Mouse (Mus musculus) hindbrain, embryonic 11.5 days (tissue): ENCODE results near the gene Cblb. TPM values are rescaled to one million over a fixed set of nuclear protein-coding genes. Genes with fewer than 3 reads are reported as not detected.

Source experiments
- ATAC-seq: fragments of 200-750 bp; cut with Nextera tagmentation; 2 replicates; pipeline ENCODE4 v1.8.0; 2017; ENCODE audit warnings: mild to moderate bottlenecking, moderate TSS enrichment, moderate library complexity; ENCODE audit not compliant: low FRiP score
- DNase-seq: peaks from one replicate; pipeline ENCODE4 v3.0.0-alpha.2; 2015; ENCODE audit warnings: low spot score
- H3K27ac ChIP-seq: fragments of 300-500 bp; sonication (generic); 2 replicates; pipeline ENCODE4 v1.5.1; 2014; ENCODE audit warnings: mild to moderate bottlenecking, low read depth, low read length
- H3K27me3 ChIP-seq: fragments of 300-500 bp; sonication (generic); 2 replicates; pipeline ENCODE4 v1.6.1; 2014; ENCODE audit warnings: mild to moderate bottlenecking, low read length, moderate library complexity, mixed read lengths; ENCODE audit not compliant: control insufficient read depth, insufficient read depth
- H3K36me3 ChIP-seq: fragments of 300-500 bp; sonication (generic); 2 replicates; pipeline ENCODE4 v1.6.1; 2014; ENCODE audit warnings: mild to moderate bottlenecking, low read length, moderate library complexity, mixed read lengths; ENCODE audit not compliant: control insufficient read depth, insufficient read depth
- H3K4me1 ChIP-seq: fragments of 300-500 bp; sonication (generic); replicated peaks from 2 replicates; pipeline ENCODE4 v1.6.1; 2014; ENCODE audit warnings: low read length, mixed read lengths; ENCODE audit not compliant: control insufficient read depth, insufficient read depth
- H3K4me2 ChIP-seq: fragments of 300-500 bp; sonication (generic); replicated peaks from 2 replicates; pipeline ENCODE4 v1.6.1; 2014; ENCODE audit warnings: mild to moderate bottlenecking, low read depth, low read length
- H3K4me3 ChIP-seq: fragments of 300-500 bp; sonication (generic); 2 replicates; pipeline ENCODE4 v1.5.1; 2014; ENCODE audit warnings: low read depth, low read length
- H3K9ac ChIP-seq: fragments of 300-500 bp; sonication (generic); 2 replicates; pipeline ENCODE4 v1.6.1; 2014; ENCODE audit warnings: low read depth, low read length
- H3K9me3 ChIP-seq: fragments of 300-500 bp; sonication (generic); 2 replicates; pipeline ENCODE4 v1.6.1; 2016; ENCODE audit warnings: low read length; ENCODE audit not compliant: control insufficient read depth
- WGBS: fragments of 180-500 bp; shearing (Covaris S2); extraction: QIAGEN DNeasy Blood & Tissue Kit; methylation state at CpG from one replicate; pipeline ENCODE4 v1.1.7; 2014; 5-methylcytosine and 5-hydroxymethylcytosine counted together
- polyA plus RNA-seq: library from polyadenylated mRNA; unstranded; fragments of >200 nt; fragmentation: Nextera tagmentation; extraction: Ambion mirVana; gene quantifications from 2 replicates; pipeline ENCODE4 v1.2.1, GENCODE M21; 2014

Gene Cblb
- polyA plus RNA-seq, 1 experiment from 2014 or later: 54.6 TPM

DNA sequence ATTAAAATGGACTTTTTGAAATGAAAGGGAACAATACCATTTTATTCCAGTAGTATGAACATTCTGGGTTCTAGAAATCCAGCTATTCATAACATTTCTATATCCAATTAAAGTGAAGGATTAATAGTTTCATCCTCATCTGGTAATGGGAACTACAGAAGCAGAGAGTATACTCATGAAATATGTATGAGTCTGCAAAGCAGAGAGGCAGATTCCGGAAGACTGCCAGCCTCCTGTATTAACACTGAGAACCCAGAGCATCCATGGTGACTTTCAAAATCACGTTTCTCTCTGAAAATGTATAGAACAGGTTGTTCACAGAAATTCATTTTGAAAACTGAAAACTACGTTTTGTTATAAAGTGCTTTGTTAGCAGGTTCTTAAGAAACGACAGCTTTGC lies 83.4 kb downstream of the Cblb start:
- DNase-seq (no peak), ATAC-seq (0 out of 2 replicates have a peak, but pooled peaks have one; percentile 49)
- no peaks in the 10 kb centered on the region for H3K9me3 ChIP-seq
- H3K9ac ChIP-seq: no peak overlapping the region
- H3K36me3 ChIP-seq: no peaks in the 10 kb centered on the region
- no peaks in the 10 kb centered on the region for H3K27me3 ChIP-seq
- 69% methylated on average over 4 of the region's 4 CpGs for WGBS
- H3K4me3 ChIP-seq: no peak overlapping the region
- H3K27ac ChIP-seq: no peak overlapping the region
- no peak overlapping the region for H3K4me2 ChIP-seq
- H3K4me1 ChIP-seq: no peaks in the 10 kb centered on the region

- no peak overlapping the region for H3K4me2 ChIP-seq
- H3K9me3 ChIP-seq: no peaks in the 10 kb centered on the region
- DNase-seq (no peak), ATAC-seq (peak; percentile 23; the same call in 1 of the 2 replicates)
- no peak overlapping the region for H3K9ac ChIP-seq
- no peak overlapping the region for H3K4me3 ChIP-seq
- no peaks in the 10 kb centered on the region for H3K27me3 ChIP-seq
- no peaks in the 10 kb centered on the region for H3K36me3 ChIP-seq
- 78% methylated on average over 4 of the region's 4 CpGs for WGBS
- no peak overlapping the region for H3K27ac ChIP-seq
- H3K4me1 ChIP-seq: no peaks in the 10 kb centered on the region
Measured at GRCm38 (mm10) chr16:52119003-52119402, 88.0 kb downstream of the Cblb start.

DNA sequence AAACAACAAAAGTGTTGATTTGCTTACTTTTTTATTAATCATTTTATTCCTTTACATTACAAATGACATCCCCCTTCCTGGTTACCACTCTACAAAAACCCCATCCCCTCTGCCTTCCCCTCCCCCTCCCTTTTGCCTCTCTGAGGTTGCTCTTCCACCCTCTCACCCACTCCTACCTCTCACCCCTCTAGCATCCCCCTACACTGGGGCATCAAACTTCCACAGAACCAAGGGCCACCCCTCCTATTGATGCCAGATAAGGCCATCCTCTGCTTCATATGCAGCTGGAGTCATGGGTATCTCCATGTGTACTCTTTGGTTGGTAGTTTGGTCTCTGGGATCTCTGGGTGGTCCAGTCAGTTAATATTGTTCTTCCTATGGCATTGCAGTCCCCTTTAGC lies 93.9 kb downstream of the Cblb start:
- no peak for DNase-seq
- ATAC-seq: 0 out of 2 replicates have a peak, but pooled peaks have one; percentile 26
- H3K9me3 ChIP-seq: no peaks in the 10 kb centered on the region

DNA sequence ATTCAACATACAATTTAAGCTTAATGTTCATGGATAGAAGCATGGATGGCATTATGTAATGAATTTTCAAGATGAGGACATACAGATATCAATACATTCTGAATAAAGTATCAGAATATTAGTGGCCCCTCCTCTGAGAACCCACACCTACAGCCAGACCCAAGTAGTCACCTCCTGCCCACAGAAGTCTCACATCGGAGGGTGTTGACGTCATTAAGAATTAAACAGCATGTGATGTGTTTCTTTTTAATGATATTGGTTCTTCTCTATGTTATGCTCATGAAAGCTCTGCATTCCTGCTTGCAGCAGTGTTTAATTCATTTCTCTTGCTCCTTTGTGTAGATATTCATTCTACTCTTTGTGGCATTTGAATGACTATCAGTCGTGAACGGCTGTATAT lies 94.9 kb downstream of the Cblb start:
- H3K4me3 ChIP-seq: no peak overlapping the region
- ATAC-seq (no peak), DNase-seq (no peak)
- H3K36me3 ChIP-seq: no peaks in the 10 kb centered on the region
- H3K9me3 ChIP-seq: no peaks in the 10 kb centered on the region
- no peaks in the 10 kb centered on the region for H3K27me3 ChIP-seq
- no peak overlapping the region for H3K27ac ChIP-seq
- no peak overlapping the region for H3K9ac ChIP-seq
- 87% methylated on average over 4 of the region's 4 CpGs for WGBS
- no peak overlapping the region for H3K4me2 ChIP-seq
- H3K4me1 ChIP-seq: no peaks in the 10 kb centered on the region

More for the DNA sequence above, 93.9 kb downstream of the Cblb start:
- H3K27ac ChIP-seq: no peak overlapping the region
- no peaks in the 10 kb centered on the region for H3K27me3 ChIP-seq
- H3K4me1 ChIP-seq: no peaks in the 10 kb centered on the region
- H3K36me3 ChIP-seq: no peaks in the 10 kb centered on the region
- H3K4me2 ChIP-seq: no peak overlapping the region
- H3K4me3 ChIP-seq: no peak overlapping the region
- H3K9ac ChIP-seq: no peak overlapping the region

DNA sequence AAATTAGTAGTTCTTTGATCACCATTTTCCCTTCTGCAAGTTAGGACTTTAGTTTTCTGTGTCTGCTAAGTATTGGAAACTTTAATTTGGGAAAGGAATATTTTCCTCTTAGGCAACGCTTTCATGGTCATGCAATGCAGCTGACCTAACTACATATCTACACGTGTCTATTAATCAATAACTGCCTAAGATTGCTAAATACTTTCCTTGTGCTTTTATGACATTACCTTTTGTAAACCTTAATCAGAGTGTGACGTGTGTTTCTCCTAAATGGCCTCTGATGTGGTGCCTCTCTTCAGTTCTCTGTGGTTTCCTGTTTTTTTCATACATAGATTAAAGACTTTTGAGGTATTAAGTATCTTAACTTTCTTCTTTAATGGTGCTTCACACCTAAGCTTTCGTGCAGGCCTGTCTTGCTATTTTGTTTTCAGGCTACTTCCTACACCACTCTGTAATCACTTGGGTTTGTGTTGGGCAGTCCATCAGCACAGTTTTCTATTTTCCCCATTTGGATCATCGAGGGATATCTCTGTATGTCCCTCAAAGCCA lies 98.4 kb downstream of the Cblb start:
- 91% methylated on average over 5 of the region's 5 CpGs for WGBS
- H3K4me3 ChIP-seq: no peak overlapping the region
- no peak overlapping the region for H3K9ac ChIP-seq
- H3K36me3 ChIP-seq: no peaks in the 10 kb centered on the region
- no peaks in the 10 kb centered on the region for H3K9me3 ChIP-seq
- H3K27ac ChIP-seq: no peak overlapping the region
- no peaks in the 10 kb centered on the region for H3K27me3 ChIP-seq
- H3K4me1 ChIP-seq: no peaks in the 10 kb centered on the region
- ATAC-seq (no peak), DNase-seq (no peak)
- H3K4me2 ChIP-seq: no peak overlapping the region

- Histone ChIP-seq H3K9me3 (no peaks in the 10 kb centered on the region), H3K4me2 (no peak overlapping the region), H3K27ac (no peak overlapping the region), H3K4me3 (no peak overlapping the region), H3K27me3 (no peaks in the 10 kb centered on the region), H3K9ac (no peak overlapping the region), H3K4me1 (no peaks in the 10 kb centered on the region), H3K36me3 (no peaks in the 10 kb centered on the region)
- DNase-seq: no peak
- ATAC-seq: no peak
- WGBS: 86% methylated on average over 11 of the region's 11 CpGs
Measured at GRCm38 (mm10) chr16:52132808-52133490, 101.9 kb downstream of the Cblb start.

DNA sequence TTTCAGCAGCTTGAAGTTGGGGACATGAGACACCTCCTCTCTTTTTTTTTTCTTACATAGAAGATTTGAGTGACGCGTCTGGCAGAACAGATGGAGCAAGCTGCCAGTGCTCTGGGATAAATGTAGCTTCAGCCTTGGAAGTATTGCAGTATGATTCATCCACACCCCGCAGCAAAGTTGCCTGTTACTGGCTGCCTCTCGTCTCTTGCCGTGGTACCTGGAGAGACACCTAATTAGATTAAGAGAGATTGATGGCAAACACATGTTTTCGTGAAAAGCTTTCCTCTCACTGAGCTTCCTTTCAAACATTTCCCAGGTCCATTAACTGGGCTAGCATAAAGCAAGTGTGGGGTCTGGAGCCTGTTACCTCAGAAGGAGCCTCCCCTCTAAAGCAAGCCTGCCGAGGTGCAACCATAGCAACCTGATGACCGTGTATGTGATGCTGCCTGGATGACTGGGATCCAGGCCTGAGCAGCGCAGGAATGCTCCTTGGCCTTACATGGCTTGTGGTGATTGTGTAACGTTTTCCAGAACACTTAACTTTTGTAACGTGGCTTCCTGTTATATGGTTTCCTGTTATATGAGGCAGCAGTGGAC lies 103.7 kb downstream of the Cblb start:
- no peaks in the 10 kb centered on the region for H3K36me3 ChIP-seq

DNA sequence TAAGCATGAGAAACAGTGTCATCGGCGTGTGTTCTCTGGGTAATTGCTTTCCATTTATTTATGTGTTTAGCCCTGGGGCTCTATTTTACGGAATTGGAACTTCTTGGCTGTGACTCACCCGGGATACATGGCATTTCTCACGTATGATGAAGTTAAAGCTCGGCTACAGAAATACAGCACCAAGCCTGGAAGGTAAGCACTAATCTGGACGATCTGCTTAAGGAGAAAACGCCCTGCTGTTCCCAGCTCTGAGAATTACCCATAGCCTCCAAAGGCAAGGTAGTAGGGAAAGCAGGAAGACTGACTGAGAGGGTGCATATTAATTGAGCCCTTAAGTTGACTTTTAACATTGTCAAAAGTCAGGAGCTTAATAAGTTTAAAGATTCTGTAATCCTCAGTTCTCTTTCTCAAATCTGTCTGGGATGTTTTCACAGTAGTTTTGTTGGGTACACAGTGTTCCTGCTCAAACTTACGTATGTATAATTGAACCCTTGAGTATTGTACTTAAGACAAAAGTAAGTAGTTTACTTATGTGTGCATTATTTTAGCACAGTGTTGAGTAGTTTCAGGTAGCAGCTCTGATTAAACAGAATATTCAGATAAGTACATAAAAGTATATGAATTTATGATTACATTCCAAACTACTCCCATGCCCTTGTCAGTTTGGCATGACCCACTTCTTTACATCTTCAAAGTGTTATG lies 104.8 kb downstream of the Cblb start:
- Histone ChIP-seq H3K9me3 (no peaks in the 10 kb centered on the region), H3K4me1 (no peaks in the 10 kb centered on the region), H3K27me3 (no peaks in the 10 kb centered on the region), H3K9ac (no peak overlapping the region), H3K27ac (no peak overlapping the region), H3K4me2 (no peak overlapping the region), H3K4me3 (no peak overlapping the region), H3K36me3 (no peaks in the 10 kb centered on the region)
- 85% methylated on average over 9 of the region's 9 CpGs for WGBS
- DNase-seq (no peak), ATAC-seq (no peak)

More for the DNA sequence above, 103.7 kb downstream of the Cblb start:
- no peak for ATAC-seq
- H3K9me3 ChIP-seq: no peaks in the 10 kb centered on the region
- no peaks in the 10 kb centered on the region for H3K4me1 ChIP-seq
- no peaks in the 10 kb centered on the region for H3K27me3 ChIP-seq
- WGBS: 62% methylated on average over 11 of the region's 11 CpGs
- DNase-seq: peak; percentile 29
- no peak overlapping the region for H3K4me3 ChIP-seq
- H3K9ac ChIP-seq: no peak overlapping the region
- H3K4me2 ChIP-seq: no peak overlapping the region
- no peak overlapping the region for H3K27ac ChIP-seq
